Mouse (Mus musculus) heart, adult 2 months (tissue): ENCODE measurements at regions not wholly inside any gene's neighbourhood (a gene's known extent, or its start where the extent isn't known, plus 50 kb on each side); places are given as distances from the start of the nearest gene placed in this dataset.

Experiments used
- CTCF ChIP-seq: fragments of 200-600 bp; IDR thresholded peaks from 2 replicates; pipeline ENCODE4 v1.8.1; 2022; ENCODE audit warnings: antibody characterized with exemption, mild to moderate bottlenecking, moderate library complexity
- EP300 ChIP-seq: fragments of 200-500 bp; IDR thresholded peaks from 2 replicates; pipeline ENCODE4 v1.6.1; 2011; ENCODE audit warnings: low read depth, low read length, control low read depth; ENCODE audit not compliant: insufficient read depth
- POLR2A ChIP-seq: fragments of 200-500 bp; IDR thresholded peaks from 2 replicates; pipeline ENCODE4 v1.6.1; 2011; ENCODE audit warnings: mild to moderate bottlenecking, low read depth, low read length, control low read depth; ENCODE audit not compliant: insufficient read depth

DNA sequence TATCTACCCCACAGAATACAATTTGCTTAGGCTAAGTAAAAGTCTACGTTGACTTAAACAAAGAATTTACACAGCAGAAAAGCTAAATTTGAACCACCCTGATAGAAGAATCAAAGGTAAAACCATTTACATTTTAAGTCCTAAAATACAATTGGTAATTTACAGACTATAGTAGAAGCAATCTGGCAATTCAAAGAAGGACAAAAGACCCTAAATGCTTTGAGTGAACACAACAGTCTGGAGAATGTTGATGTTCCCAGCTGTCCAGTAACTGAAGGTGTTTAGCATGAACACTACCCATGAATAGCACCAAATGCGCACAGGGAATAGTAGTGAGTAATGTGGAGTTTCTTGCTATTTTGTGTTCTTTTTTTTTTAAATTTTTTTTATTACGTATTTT lies 282.8 kb upstream of the Fam174a start:
- TF ChIP-seq POLR2A (no peak), CTCF (no peak), EP300 (no peak)
